Mouse (Mus musculus) heart, postnatal 0 days (tissue): ENCODE data around the gene Taar4.

Source experiments
- CTCF ChIP-seq: IDR thresholded peaks from 2 replicates; pipeline ENCODE4 v1.5.1; 2016; ENCODE audit warnings: antibody characterized with exemption, control low read depth, low read depth
- EP300 ChIP-seq: IDR thresholded peaks from 2 replicates; pipeline ENCODE4 v1.6.1; 2016; ENCODE audit warnings: antibody characterized with exemption, low read depth

GRCm38 (mm10) chr10:23920056-23920455 lies 40.2 kb upstream of the Taar4 start, which contains the start of gene Taar1:
- TF ChIP-seq CTCF (no peak), EP300 (no peak)
